Mouse (Mus musculus): ENCODE measurements around the gene 1600002K03Rik. TPM values are rescaled to one million over a fixed set of nuclear protein-coding genes. Genes with fewer than 3 reads are reported as not detected.

1600002K03Rik gene
- total and polyA plus RNA-seq, 2 experiments from 2014 or later = 2.6 to 4.4 TPM

DNA sequence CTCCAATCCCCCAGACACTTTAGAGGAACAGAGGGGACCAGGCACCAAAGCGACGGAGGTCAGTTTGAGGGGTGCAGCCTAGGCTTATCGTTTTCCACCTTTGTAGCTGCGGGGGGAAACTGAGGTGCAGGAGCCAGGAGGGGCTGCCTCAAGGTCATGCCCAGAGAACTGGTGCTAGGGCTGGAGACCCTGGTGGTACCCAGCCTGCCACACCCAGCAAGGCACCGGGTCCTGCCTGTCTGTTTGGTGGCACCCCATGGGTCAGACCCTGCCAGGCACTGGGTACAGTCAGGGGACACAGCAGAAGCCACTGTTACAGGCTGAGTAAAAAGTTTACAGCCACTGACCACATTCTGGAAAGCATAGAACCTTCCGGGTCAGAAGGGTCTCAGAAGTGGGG lies 7.5 kb downstream of the 1600002K03Rik start:
- peak overlapping the region; percentile 69 for H3K4me3 ChIP-seq (ENCODE audit: low read length)
- H3K4me1 ChIP-seq (ENCODE audit: insufficient read depth, low read length) = 0 out of 2 replicates have a peak, but pooled peaks cover 7% of the 10 kb centered on the region
- H3K9ac ChIP-seq (replicated peaks; ENCODE audit: low read length) = peak overlapping the region; percentile 85
- ATAC-seq = no peak
- TF ChIP-seq CTCF (IDR thresholded peaks at IDR 0.05; ENCODE audit: low read depth) = no peak
- no peak overlapping the region for H3K27ac ChIP-seq
- H3K4me2 ChIP-seq (ENCODE audit: low read depth, low read length) = peak overlapping the region; percentile 85
- 32% methylated on average over 6 of the region's 6 CpGs for WGBS
- H3K9me3 ChIP-seq (ENCODE audit: low read length) = no peaks in the 10 kb centered on the region
- H3K36me3 ChIP-seq (ENCODE audit: insufficient read depth, low read length) = no peaks in the 10 kb centered on the region
- no peaks in the 10 kb centered on the region for H3K27me3 ChIP-seq (ENCODE audit: insufficient read depth, low read length)
- no peak for DNase-seq (ENCODE audit: low spot score)

DNA sequence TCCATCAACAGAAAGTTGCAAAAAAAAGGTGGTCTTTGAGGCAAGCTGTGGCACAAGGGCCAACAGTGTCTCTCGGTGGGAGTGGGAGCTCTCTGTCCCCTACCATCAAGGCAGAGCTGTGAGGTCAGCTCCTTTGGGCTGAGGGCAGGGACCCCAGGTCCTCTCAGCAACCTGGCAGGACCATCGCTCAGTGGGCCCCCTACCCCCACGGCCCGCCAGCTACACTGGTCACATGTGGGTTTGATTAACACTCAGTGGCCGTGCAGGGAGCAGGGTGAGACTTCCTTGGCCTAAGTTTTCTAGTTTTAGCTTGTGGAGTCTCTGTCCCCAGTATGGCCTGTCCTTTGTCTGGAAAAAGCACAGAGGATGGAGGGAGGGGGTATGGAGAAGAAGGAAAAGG lies 8.1 kb downstream of the 1600002K03Rik start:
- 0 out of 2 replicates have a peak, but pooled peaks cover 7% of the 10 kb centered on the region for H3K4me1 ChIP-seq (ENCODE audit: insufficient read depth, low read length)
- peak overlapping the region; percentile 85 for H3K4me2 ChIP-seq (ENCODE audit: low read depth, low read length)
- no peak for DNase-seq (ENCODE audit: low spot score)
- peak overlapping the region; percentile 69; the same call in 1 of the 2 replicates for H3K4me3 ChIP-seq (ENCODE audit: low read length)
- H3K36me3 ChIP-seq (ENCODE audit: insufficient read depth, low read length) = no peaks in the 10 kb centered on the region
- no peaks in the 10 kb centered on the region for H3K27me3 ChIP-seq (ENCODE audit: insufficient read depth, low read length)
- ATAC-seq = no peak
- H3K9ac ChIP-seq (replicated peaks; ENCODE audit: low read length) = 0 out of 2 replicates have a peak overlapping the region, but pooled peaks have one; percentile 85
- TF ChIP-seq CTCF (IDR thresholded peaks at IDR 0.05; ENCODE audit: low read depth) = no peak
- no peak overlapping the region for H3K27ac ChIP-seq
- no peaks in the 10 kb centered on the region for H3K9me3 ChIP-seq (ENCODE audit: low read length)
- WGBS = 32% methylated on average over 5 of the region's 5 CpGs

DNA sequence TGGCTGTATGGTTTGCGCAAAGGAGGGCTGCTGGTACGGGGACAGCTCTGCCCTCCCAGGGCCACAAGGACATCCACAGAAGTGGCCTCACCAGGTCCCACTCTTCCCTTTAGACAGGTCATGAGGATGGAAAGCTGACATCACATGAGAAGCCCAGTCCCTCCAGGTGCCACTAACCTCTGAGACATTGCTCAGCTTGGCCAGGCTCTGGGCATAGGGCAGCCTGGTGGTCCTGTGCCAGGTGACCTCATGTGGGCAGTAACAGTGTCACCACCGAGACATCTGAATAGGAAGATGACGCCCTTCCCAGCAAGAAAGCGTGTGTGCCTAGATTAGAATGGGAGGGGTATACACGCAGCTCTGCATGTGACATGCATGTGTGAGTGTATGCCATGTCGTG lies 9.8 kb downstream of the 1600002K03Rik start:
- no peaks in the 10 kb centered on the region for H3K27me3 ChIP-seq (ENCODE audit: insufficient read depth, low read length)
- no peak overlapping the region for H3K4me3 ChIP-seq (ENCODE audit: low read length)
- 94% methylated on average over 7 of the region's 7 CpGs for WGBS
- H3K4me1 ChIP-seq (ENCODE audit: insufficient read depth, low read length) = 0 out of 2 replicates have a peak, but pooled peaks cover 7% of the 10 kb centered on the region
- H3K4me2 ChIP-seq (ENCODE audit: low read depth, low read length) = no peak overlapping the region
- DNase-seq (ENCODE audit: low spot score) = no peak
- H3K9me3 ChIP-seq (ENCODE audit: low read length) = no peaks in the 10 kb centered on the region
- H3K36me3 ChIP-seq (ENCODE audit: insufficient read depth, low read length) = no peaks in the 10 kb centered on the region
- H3K27ac ChIP-seq = no peak overlapping the region
- no peak for TF ChIP-seq CTCF (IDR thresholded peaks at IDR 0.05; ENCODE audit: low read depth)
- ATAC-seq = no peak
- no peak overlapping the region for H3K9ac ChIP-seq (replicated peaks; ENCODE audit: low read length)

DNA sequence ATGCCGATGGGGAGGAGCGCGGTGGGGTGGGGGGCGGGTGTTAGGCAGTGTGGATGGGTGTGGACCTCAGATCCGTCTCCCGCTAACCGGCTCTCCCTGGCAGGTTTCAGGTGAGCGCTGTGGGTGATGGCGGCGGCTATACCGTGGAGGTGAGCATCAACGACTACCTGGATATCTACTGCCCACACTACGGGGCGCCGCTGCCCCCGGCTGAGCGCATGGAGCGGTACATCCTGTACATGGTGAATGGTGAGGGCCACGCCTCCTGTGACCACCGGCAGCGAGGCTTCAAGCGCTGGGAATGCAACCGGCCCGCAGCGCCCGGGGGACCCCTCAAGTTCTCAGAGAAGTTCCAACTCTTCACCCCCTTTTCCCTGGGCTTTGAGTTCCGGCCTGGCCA lies 13.9 kb downstream of the 1600002K03Rik start:
- Histone ChIP-seq H3K27me3 (ENCODE audit: insufficient read depth, low read length) (no peaks in the 10 kb centered on the region), H3K9me3 (ENCODE audit: low read length) (no peaks in the 10 kb centered on the region), H3K4me2 (ENCODE audit: low read depth, low read length) (no peak overlapping the region), H3K9ac (replicated peaks; ENCODE audit: low read length) (no peak overlapping the region), H3K4me1 (ENCODE audit: insufficient read depth, low read length) (no peaks in the 10 kb centered on the region), H3K27ac (no peak overlapping the region), H3K4me3 (ENCODE audit: low read length) (no peak overlapping the region), H3K36me3 (ENCODE audit: insufficient read depth, low read length) (peaks cover 13% of the 10 kb centered on the region; the same call in 1 of the 2 replicates)
- no peak for DNase-seq (ENCODE audit: low spot score)
- no peak for ATAC-seq
- TF ChIP-seq CTCF (IDR thresholded peaks at IDR 0.05; ENCODE audit: low read depth) = no peak
- WGBS = 47% methylated on average over 27 of the region's 27 CpGs

DNA sequence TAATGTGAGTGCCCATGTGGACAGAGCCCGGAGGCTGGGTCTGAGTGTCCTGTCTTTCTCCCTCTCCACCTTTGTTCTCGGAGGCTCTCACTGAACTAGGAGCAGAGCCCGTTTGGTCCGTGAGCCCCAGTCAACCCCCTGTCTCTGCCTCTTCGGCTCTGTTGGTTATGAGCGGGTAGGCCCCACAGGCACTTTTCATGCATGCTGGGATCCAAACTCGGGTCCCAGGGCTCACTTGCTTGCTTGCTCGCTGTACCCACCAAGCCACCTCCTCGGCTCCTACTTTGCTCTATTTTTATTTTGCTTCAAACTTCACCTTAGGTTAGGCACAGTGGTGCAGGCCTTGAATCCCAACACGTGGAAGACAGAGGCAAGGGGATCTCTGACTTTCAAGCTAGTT lies 15.0 kb downstream of the 1600002K03Rik start:
- Histone ChIP-seq H3K9me3 (ENCODE audit: low read length) (no peaks in the 10 kb centered on the region), H3K36me3 (ENCODE audit: insufficient read depth, low read length) (peaks cover 13% of the 10 kb centered on the region; the same call in 1 of the 2 replicates), H3K4me2 (ENCODE audit: low read depth, low read length) (no peak overlapping the region), H3K27ac (no peak overlapping the region), H3K4me3 (ENCODE audit: low read length) (no peak overlapping the region), H3K9ac (replicated peaks; ENCODE audit: low read length) (no peak overlapping the region), H3K27me3 (ENCODE audit: insufficient read depth, low read length) (peaks cover 3% of the 10 kb centered on the region; the same call in 1 of the 2 replicates), H3K4me1 (ENCODE audit: insufficient read depth, low read length) (no peaks in the 10 kb centered on the region)
- DNase-seq (ENCODE audit: low spot score) (no peak), ATAC-seq (no peak)
- TF ChIP-seq CTCF (IDR thresholded peaks at IDR 0.05; ENCODE audit: low read depth) = no peak
- WGBS = 85% methylated on average over 10 of the region's 10 CpGs

DNA sequence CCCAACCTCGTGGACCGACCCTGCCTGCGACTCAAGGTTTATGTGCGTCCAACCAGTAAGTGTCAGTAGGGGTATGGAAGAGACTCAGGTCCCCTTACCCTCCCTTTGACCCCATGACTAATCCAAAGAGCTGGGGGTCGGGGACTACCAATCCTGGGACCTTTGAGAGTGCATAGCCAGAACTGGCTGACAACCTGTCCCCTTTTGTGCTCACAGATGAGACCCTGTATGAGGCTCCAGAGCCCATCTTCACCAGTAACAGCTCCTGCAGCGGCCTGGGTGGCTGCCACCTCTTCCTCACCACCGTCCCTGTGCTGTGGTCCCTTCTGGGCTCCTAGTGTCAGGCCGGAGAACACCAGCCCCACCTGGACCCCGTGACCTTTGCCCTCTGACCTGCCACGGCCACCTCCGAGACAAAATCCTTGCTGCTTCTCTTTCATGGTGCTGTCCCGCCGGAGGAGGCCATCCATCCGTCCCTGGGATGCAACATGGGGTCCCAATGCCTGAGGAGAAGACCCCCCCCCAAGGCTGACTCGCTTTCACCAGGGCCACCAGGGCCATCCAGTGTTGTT lies 15.8 kb downstream of the 1600002K03Rik start:
- WGBS = 68% methylated on average over 15 of the region's 15 CpGs
- H3K9ac ChIP-seq (replicated peaks; ENCODE audit: low read length) = no peak overlapping the region

DNA sequence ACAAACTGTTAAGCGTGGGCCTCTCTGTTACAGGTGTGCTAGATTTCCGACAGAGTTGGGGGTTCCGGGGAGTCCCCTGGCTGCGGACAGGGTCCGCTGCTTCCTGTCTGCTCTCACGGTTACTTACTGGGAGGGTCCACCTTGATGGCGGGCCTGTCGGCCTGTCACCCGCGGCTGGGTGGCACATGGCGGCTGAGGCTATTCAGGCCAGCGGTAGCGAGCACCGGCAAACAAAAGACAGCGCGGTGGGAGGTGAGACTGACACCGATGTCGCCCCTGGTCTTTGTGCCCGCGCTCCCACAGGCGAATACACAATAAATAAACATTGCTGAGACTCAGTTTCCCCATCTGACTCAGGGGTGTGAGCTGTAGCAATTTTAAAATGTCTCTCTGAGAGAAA lies 17.3 kb downstream of the 1600002K03Rik start:
- 13% methylated on average over 21 of the region's 21 CpGs for WGBS
- no peaks in the 10 kb centered on the region for H3K9me3 ChIP-seq (ENCODE audit: low read length)
- DNase-seq (ENCODE audit: low spot score) = peak; percentile 17
- no peak for ATAC-seq
- peaks cover 13% of the 10 kb centered on the region; the same call in 1 of the 2 replicates for H3K36me3 ChIP-seq (ENCODE audit: insufficient read depth, low read length)
- peak overlapping the region; percentile 81 for H3K27ac ChIP-seq
- no peaks in the 10 kb centered on the region for H3K4me1 ChIP-seq (ENCODE audit: insufficient read depth, low read length)
- peak overlapping the region; percentile 61 for H3K9ac ChIP-seq (replicated peaks; ENCODE audit: low read length)
- H3K4me2 ChIP-seq (ENCODE audit: low read depth, low read length) = peak overlapping the region; percentile 63
- no peak for TF ChIP-seq CTCF (IDR thresholded peaks at IDR 0.05; ENCODE audit: low read depth)
- peak overlapping the region; percentile 34 for H3K4me3 ChIP-seq (ENCODE audit: low read length)
- peaks cover 4% of the 10 kb centered on the region; the same call in 1 of the 2 replicates for H3K27me3 ChIP-seq (ENCODE audit: insufficient read depth, low read length)

More for the DNA sequence above, 15.8 kb downstream of the 1600002K03Rik start:
- no peak for DNase-seq (ENCODE audit: low spot score)
- Histone ChIP-seq H3K4me1 (ENCODE audit: insufficient read depth, low read length) (no peaks in the 10 kb centered on the region), H3K27ac (no peak overlapping the region), H3K9me3 (ENCODE audit: low read length) (no peaks in the 10 kb centered on the region), H3K4me2 (ENCODE audit: low read depth, low read length) (no peak overlapping the region), H3K27me3 (ENCODE audit: insufficient read depth, low read length) (peaks cover 4% of the 10 kb centered on the region; the same call in 1 of the 2 replicates), H3K36me3 (ENCODE audit: insufficient read depth, low read length) (peaks cover 13% of the 10 kb centered on the region; the same call in 1 of the 2 replicates), H3K4me3 (ENCODE audit: low read length) (no peak overlapping the region)
- ATAC-seq = no peak
- no peak for TF ChIP-seq CTCF (IDR thresholded peaks at IDR 0.05; ENCODE audit: low read depth)
